Mouse (Mus musculus) intestine, embryonic 14.5 days (tissue): ENCODE measurements around the gene Tomm20. TPM values are rescaled to one million over a fixed set of nuclear protein-coding genes. Genes with fewer than 3 reads are reported as not detected.
A peak's percentile ranks its signal among the peaks of the same experiment; 100 is the strongest.

Source experiments
- ATAC-seq: fragments of 200-750 bp; cut with Nextera tagmentation; replicated peaks from 2 replicates; pipeline ENCODE4 v1.8.0; 2017; ENCODE audit warnings: low read depth, moderate number of reproducible peaks, moderate TSS enrichment, moderate library complexity; ENCODE audit not compliant: low FRiP score, low TSS enrichment
- DNase-seq: peaks from one replicate; pipeline ENCODE4 v3.0.0-alpha.2; 2018; ENCODE audit warnings: low spot score
- H3K27ac ChIP-seq: fragments of 300-500 bp; sonication (generic); 2 replicates; pipeline ENCODE4 v1.5.1; 2014; ENCODE audit warnings: low read depth, mild to moderate bottlenecking, control low read depth
- H3K27me3 ChIP-seq: fragments of 300-500 bp; sonication (generic); replicated peaks from 2 replicates; pipeline ENCODE4 v1.6.1; 2014; ENCODE audit warnings: low read length, control low read depth; ENCODE audit not compliant: control insufficient read depth, insufficient read depth
- H3K36me3 ChIP-seq: fragments of 300-500 bp; sonication (generic); 2 replicates; pipeline ENCODE4 v1.6.1; 2014; ENCODE audit warnings: low read length, control low read depth; ENCODE audit not compliant: control insufficient read depth, insufficient read depth
- H3K4me1 ChIP-seq: fragments of 300-500 bp; sonication (generic); replicated peaks from 2 replicates; pipeline ENCODE4 v1.6.1; 2014; ENCODE audit warnings: low read length, control low read depth, mixed read lengths; ENCODE audit not compliant: control insufficient read depth, insufficient read depth
- H3K4me2 ChIP-seq: fragments of 300-500 bp; sonication (generic); 2 replicates; pipeline ENCODE4 v1.6.1; 2014; ENCODE audit warnings: low read length
- H3K4me3 ChIP-seq: fragments of 300-500 bp; sonication (generic); 2 replicates; pipeline ENCODE4 v1.5.1; 2014; ENCODE audit warnings: low read depth, low read length, control low read depth, mixed read lengths
- H3K9ac ChIP-seq: fragments of 300-500 bp; sonication (generic); 2 replicates; pipeline ENCODE4 v1.6.1; 2014; ENCODE audit warnings: mild to moderate bottlenecking, low read length
- H3K9me3 ChIP-seq: fragments of 300-500 bp; sonication (generic); 2 replicates; pipeline ENCODE4 v1.6.1; 2016; ENCODE audit warnings: low read length, control low read depth; ENCODE audit not compliant: control insufficient read depth
- WGBS: fragments of 180-500 bp; shearing (Covaris S2); extraction: QIAGEN DNeasy Blood & Tissue Kit; methylation state at CpG from one replicate; pipeline ENCODE4 v1.1.7; 2014; 5-methylcytosine and 5-hydroxymethylcytosine counted together
- polyA plus RNA-seq: library from polyadenylated mRNA; unstranded; fragments of >200 nt; fragmentation: Nextera tagmentation; extraction: Ambion mirVana; gene quantifications from 2 replicates; pipeline ENCODE4 v1.2.1, GENCODE M21; 2014

Tomm20 gene
- polyA plus RNA-seq, 1 experiment from 2014 or later = 297 TPM

DNA sequence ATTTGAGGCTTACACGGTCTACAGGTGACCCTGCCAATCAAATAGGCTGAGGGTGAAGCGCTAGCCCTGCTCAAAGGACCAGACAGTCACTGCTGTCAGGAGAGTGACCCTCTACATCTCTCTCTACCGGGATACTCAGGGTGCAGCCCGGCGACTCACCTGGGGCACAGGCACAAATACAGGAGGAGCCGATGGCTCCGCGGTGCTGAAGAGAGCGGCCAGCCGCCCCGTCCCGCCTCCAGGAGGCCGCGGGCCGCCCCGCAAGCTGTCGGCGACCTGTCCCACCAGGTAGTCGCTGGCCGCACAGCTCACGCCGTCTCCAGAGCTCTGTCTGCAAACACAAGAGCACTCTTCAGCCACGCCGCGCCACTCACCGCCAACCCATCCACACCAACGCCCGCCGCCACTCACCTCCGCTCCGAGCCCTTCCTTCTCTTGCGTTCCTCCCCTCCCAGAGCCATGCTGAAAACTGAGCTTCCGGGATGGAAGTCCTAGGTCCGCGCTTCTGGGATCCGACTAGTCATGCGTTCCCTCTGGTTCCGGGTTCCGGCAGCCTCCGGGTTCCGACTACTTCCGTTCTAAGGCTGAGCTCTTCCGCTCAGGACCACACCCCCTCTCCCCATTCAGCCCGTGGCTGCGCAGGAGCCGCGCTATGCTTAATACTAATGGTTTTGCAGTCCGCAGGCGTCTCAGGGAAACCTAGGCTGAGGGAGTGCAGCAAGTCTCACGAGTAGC lies 25.1 kb upstream of the Tomm20 start, which contains the start of gene Rbm34:
Rbm34 (minus strand) TSS at position 493 of the 735 bp plus-strand sequence.
- Histone ChIP-seq H3K36me3 (peaks cover 27% of the 10 kb centered on the region), H3K9me3 (no peaks in the 10 kb centered on the region), H3K27me3 (no peaks in the 10 kb centered on the region), H3K4me1 (peaks cover 5% of the 10 kb centered on the region; the same call in 1 of the 2 replicates), H3K27ac (peak within 1 kb of the TSS; percentile 78), H3K4me3 (peak within 1 kb of the TSS; percentile 90), H3K9ac (peak within 1 kb of the TSS; percentile 81), H3K4me2 (peak within 1 kb of the TSS; percentile 95)
- WGBS = under 1% methylated on average over 50 of the region's 50 CpGs
- peak; percentile 93 for ATAC-seq
- DNase-seq = peak; percentile 99

DNA sequence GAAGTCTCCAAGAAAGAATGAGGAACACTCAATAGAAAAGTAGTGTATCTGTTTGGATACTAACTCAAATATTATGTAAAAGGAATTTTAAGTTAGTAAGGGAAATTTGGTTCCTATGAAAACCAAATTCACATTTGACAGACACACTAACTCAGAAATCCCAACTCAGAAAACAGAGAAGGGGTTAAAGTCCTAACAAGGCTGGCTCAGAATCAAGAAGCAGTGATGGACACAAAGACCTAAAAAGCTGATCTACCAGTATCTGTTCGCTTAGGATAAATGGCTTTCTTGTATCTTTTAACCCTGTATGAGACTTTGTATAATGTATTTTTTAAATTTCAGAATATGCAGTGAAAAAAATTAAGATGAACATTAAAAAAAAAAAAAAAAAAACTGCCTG lies 23.9 kb upstream of the Tomm20 start:
- ATAC-seq = no peak

DNA sequence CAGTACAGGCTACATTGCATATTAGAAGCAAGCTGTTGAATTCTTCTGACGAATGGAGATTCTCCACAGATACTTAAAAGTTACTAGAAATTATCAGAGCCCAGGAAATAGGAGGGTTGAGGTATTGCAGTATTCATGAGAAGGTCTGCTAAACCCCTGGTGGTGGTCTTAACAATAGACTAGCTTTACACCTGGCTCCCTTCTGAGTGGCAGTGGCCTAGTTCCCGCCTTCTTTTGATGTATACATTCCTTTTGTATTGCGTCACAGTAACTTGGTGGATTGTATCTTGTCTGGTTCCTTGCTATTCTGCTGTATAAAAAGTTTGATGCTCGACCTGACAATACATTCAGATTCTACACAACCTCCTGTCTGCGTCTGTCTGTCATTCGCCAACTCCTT lies 22.5 kb upstream of the Tomm20 start:
- no peak overlapping the region for H3K4me3 ChIP-seq
- H3K36me3 ChIP-seq = peaks cover 49% of the 10 kb centered on the region
- no peaks in the 10 kb centered on the region for H3K9me3 ChIP-seq
- H3K4me1 ChIP-seq = peaks cover 5% of the 10 kb centered on the region; the same call in 1 of the 2 replicates
- 92% methylated on average over 6 of the region's 6 CpGs for WGBS
- DNase-seq (no peak), ATAC-seq (no peak)
- H3K27ac ChIP-seq = no peak overlapping the region
- H3K4me2 ChIP-seq = no peak overlapping the region
- no peak overlapping the region for H3K9ac ChIP-seq
- H3K27me3 ChIP-seq = no peaks in the 10 kb centered on the region

More for the DNA sequence above, 23.9 kb upstream of the Tomm20 start:
- Histone ChIP-seq H3K27me3 (no peaks in the 10 kb centered on the region), H3K36me3 (peaks cover 37% of the 10 kb centered on the region), H3K4me2 (no peak overlapping the region), H3K4me1 (peaks cover 5% of the 10 kb centered on the region; the same call in 1 of the 2 replicates), H3K9me3 (no peaks in the 10 kb centered on the region), H3K9ac (no peak overlapping the region), H3K27ac (no peak overlapping the region), H3K4me3 (no peak overlapping the region)
- no peak for DNase-seq
- 89% methylated on average over 1 of the region's 1 CpGs for WGBS

DNA sequence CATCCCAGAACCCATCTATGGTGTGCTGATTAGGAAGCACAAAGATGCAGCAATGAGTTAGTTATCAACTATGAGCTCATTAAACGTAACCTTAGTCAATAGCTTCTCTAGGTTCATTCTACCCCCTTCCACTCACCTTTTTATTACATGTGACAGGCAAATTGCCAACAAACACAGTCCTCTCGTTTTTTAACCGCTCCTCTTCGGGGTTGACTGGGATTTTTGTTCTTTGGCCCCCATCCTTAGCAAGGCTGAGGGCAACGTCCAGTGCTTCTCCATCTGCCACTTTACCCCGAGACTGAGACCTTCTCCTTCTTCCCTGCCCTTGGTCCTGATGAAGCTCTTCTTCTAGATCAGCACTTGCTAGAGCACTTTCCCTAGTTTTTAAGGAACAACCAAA lies 19.6 kb upstream of the Tomm20 start:
- Histone ChIP-seq H3K27ac (no peak overlapping the region), H3K36me3 (peaks cover 75% of the 10 kb centered on the region), H3K4me3 (no peak overlapping the region), H3K9me3 (no peaks in the 10 kb centered on the region), H3K4me1 (peaks cover 3% of the 10 kb centered on the region; the same call in 1 of the 2 replicates), H3K27me3 (no peaks in the 10 kb centered on the region), H3K9ac (no peak overlapping the region), H3K4me2 (no peak overlapping the region)
- ATAC-seq = no peak
- no peak for DNase-seq
- WGBS = 82% methylated on average over 6 of the region's 6 CpGs

DNA sequence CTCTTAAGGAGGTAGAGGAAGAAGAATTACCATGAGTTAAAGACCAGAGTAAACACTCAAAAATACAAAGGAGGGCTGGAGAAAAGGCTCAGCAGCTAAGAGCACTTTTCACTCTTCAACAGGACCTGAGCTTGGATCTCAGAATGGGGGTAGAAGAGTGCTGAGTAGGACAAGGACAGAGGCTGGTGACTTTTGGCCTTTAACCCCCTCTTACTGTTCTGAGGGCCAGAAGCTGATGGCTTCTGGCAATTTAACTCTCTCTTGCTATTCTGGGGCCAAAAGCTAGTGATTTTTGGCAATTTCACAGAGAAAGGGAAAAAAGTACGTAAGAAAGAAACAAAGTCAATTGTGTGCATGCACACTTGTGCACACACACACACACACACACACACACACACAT lies 17.2 kb upstream of the Tomm20 start:
- ATAC-seq = no peak
- H3K4me3 ChIP-seq = no peak overlapping the region
- WGBS = 95% methylated on average over 1 of the region's 1 CpGs
- H3K4me2 ChIP-seq = no peak overlapping the region
- no peak overlapping the region for H3K9ac ChIP-seq
- H3K27ac ChIP-seq = no peak overlapping the region
- H3K9me3 ChIP-seq = no peaks in the 10 kb centered on the region
- no peaks in the 10 kb centered on the region for H3K4me1 ChIP-seq
- H3K27me3 ChIP-seq = no peaks in the 10 kb centered on the region
- no peak for DNase-seq
- H3K36me3 ChIP-seq = peaks cover 83% of the 10 kb centered on the region

DNA sequence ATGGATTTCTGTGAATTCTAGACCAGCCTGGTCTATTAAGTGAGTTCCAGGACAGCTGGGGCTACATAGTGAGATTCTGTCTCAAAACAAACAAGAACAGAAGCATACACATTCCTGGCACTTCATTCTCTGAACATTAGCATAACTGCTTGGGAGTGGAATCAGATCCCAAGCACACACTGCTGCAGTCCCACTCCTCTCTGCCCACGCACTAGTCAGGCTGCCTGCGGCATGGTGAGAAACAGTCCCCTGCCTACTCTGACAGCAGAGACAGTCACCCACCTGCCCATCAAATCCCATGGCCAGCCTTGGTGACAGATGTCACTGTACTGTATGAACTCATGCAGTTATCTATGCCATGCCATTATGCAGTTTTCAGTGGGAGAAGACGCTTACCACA lies 15.9 kb upstream of the Tomm20 start:
- WGBS = 93% methylated on average over 3 of the region's 3 CpGs
- DNase-seq (no peak), ATAC-seq (no peak)
- Histone ChIP-seq H3K4me3 (no peak overlapping the region), H3K4me2 (no peak overlapping the region), H3K36me3 (peaks cover 88% of the 10 kb centered on the region), H3K9ac (no peak overlapping the region), H3K27ac (no peak overlapping the region), H3K9me3 (no peaks in the 10 kb centered on the region), H3K4me1 (no peaks in the 10 kb centered on the region), H3K27me3 (no peaks in the 10 kb centered on the region)

DNA sequence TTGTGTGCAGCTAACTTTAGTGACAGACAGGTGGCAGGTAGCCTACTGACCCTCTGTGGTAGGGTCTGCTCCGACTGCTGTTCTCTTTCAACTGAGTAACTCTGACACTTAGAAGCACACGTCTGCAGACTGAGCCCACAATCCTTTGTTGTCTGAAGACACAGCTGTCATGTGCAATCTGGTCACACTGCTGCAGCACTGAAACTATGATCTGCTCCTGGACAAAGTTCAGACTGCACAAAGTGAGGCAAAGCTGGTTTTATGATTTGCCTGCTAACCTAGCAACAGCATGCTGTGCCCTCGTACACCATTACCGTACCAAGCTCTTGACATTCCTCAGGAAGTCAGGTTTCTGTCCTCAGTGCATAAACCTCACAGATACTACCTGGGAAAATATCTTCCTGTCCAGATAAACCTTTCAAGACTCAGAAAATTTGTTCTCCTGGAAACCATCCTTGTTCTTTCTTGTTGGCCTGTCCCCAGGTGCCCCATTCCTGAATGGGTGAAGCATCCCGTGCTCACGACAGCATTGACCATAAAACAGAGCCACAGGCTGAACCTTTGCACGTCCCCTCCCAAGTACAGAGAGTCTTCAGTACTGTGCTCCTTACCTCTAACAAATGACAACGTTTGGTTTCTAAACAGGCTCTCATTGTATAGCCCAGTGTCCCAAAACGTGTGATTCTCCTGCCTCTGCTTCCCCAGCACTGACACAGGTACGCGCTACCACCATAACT lies 6.4 kb upstream of the Tomm20 start:
- H3K9me3 ChIP-seq = no peaks in the 10 kb centered on the region
- no peaks in the 10 kb centered on the region for H3K4me1 ChIP-seq
- H3K36me3 ChIP-seq = peaks cover 83% of the 10 kb centered on the region
- no peaks in the 10 kb centered on the region for H3K27me3 ChIP-seq
- 87% methylated on average over 11 of the region's 11 CpGs for WGBS
- H3K4me3 ChIP-seq = no peak overlapping the region
- H3K4me2 ChIP-seq = no peak overlapping the region
- no peak overlapping the region for H3K27ac ChIP-seq
- ATAC-seq (no peak), DNase-seq (no peak)
- H3K9ac ChIP-seq = no peak overlapping the region

DNA sequence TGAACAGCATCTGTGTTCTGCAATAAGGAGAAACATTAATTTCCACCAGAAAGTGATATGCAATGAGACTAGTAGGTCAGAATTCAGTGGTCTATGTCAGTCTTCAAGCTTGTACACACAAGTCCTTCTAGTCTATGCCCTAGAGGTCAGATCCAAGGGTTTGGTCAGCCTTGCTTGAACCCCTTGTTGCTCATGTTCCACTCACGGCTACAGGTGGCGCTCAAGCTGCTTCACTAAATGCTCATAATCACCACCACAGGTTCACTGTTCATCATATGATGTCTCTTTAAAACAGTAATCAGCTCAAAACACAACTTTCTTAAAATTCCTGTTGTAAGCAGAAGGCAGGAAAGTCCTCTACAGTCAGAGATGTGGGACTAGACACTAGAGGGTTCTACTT lies 3.9 kb upstream of the Tomm20 start:
- H3K9ac ChIP-seq = no peak overlapping the region
- 82% methylated on average over 2 of the region's 2 CpGs for WGBS
- no peaks in the 10 kb centered on the region for H3K9me3 ChIP-seq
- H3K36me3 ChIP-seq = peaks cover 61% of the 10 kb centered on the region
- H3K27ac ChIP-seq = no peak overlapping the region
- no peak overlapping the region for H3K4me2 ChIP-seq
- H3K4me1 ChIP-seq = no peaks in the 10 kb centered on the region
- no peak for ATAC-seq
- no peak for DNase-seq
- no peaks in the 10 kb centered on the region for H3K27me3 ChIP-seq
- H3K4me3 ChIP-seq = no peak overlapping the region
